Mouse (Mus musculus): Measurements from ENCODE around the gene Ube2b. TPM values are rescaled to one million over a fixed set of nuclear protein-coding genes. Genes with fewer than 3 reads are reported as not detected.
A peak's percentile ranks its signal among the peaks of the same experiment; 100 is the strongest.

The Ube2b gene
- total and polyA plus RNA-seq, 2 experiments from 2014 or later: 160 to 232 TPM

DNA sequence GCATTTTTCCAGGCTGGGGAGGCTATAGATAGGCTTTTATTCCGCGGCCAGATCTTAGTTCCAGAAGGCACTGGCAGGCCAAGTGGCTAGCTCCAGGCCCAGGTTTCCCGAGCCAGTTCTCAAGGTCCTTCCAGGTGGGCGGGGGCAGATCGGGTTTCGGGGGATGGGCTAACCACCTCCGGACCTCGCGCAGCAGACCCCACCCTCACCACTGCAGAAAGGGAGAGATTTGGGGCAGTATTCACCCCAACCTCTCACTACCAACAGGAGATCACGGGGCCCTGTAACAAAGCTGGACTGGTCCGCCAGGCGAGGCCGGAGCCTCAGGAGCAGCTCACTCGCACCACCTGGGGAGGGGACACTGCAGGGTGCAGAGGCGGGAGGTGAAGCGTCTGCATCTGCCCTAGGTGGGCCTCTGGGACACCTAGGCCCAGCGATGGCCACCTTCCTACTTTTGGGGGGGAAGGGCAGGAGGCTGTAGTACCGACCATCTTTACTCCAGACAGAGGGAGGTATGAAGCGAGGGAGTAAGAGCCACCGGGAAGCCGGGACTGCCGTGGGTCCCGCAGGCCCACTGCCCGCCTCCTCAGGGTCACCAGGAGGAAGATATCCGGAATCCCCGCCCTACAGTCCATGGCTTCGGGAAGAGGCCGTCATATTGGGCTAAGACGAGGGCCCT, 812 bp downstream of the Ube2b start:
- 0 out of 2 replicates have a peak, but pooled peaks have one; percentile 2 for TF ChIP-seq CTCF (IDR thresholded peaks at IDR 0.05)
- peaks cover 16% of the 10 kb centered on the region for H3K4me1 ChIP-seq (ENCODE audit: insufficient read depth, low read length)
- no peaks in the 10 kb centered on the region for H3K27me3 ChIP-seq (ENCODE audit: insufficient read depth, low read length)
- peak overlapping the region; percentile 95 for H3K4me3 ChIP-seq (ENCODE audit: low read depth, low read length)
- DNase-seq (ENCODE audit: low spot score): no peak
- H3K9me3 ChIP-seq (ENCODE audit: low read length): no peaks in the 10 kb centered on the region
- peak overlapping the region; percentile 95 for H3K9ac ChIP-seq (replicated peaks; ENCODE audit: low read length, poor library complexity, severe bottlenecking)
- peak; percentile 24; the same call in 1 of the 2 replicates for ATAC-seq (ENCODE audit: low FRiP score)
- H3K27ac ChIP-seq (ENCODE audit: low read depth, low read length): peak overlapping the region; percentile 96
- H3K4me2 ChIP-seq (ENCODE audit: low read depth, low read length, poor library complexity, severe bottlenecking): peak overlapping the region; percentile 59
- under 1% methylated on average over 29 of the region's 29 CpGs for WGBS
- peaks cover 24% of the 10 kb centered on the region; the same call in 1 of the 2 replicates for H3K36me3 ChIP-seq (ENCODE audit: insufficient read depth, low read length)

DNA sequence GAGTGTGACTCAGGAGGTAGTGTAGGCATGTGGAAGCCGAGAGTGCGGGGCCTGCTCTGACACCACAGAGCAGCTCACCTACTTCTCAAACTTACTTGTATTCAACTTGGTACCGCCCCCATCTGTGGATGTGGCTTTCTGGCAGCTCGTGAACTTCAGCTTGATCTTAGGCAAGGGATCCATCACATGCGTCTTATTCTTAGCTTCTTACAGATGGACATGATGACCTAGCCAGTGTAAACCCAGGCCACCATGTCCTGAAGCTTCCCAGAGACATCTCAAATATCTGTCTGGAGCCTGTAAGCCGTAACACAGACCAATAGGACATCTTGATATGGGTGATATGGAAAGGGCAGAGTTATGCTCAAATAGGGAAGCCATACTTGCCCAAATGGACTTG, 28.9 kb downstream of the Ube2b start:
- WGBS: 97% methylated on average over 6 of the region's 6 CpGs

DNA sequence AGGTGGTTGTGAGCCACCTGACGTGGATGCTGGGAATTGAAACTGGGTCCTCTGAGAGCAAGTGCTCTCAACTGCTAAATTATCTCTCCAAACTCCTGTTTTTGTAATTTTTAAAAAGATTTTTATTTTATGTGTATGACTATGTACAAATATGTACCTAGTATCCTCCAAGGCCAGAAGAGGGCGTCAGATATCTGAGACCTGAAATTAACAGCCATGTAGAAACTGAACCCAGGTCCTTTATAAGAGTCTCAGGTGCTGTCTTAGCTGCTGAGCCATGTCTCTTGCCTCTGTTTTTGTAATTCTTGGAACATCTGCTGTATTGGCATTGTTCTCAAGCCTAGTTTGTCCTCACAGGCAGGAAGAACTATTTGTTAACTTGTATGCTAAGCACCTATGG, 31.1 kb downstream of the Ube2b start:
- H3K9me3 ChIP-seq (ENCODE audit: low read length): no peaks in the 10 kb centered on the region
- H3K27me3 ChIP-seq (ENCODE audit: insufficient read depth, low read length): no peaks in the 10 kb centered on the region
- no peak overlapping the region for H3K27ac ChIP-seq (ENCODE audit: low read depth, low read length)
- no peak for DNase-seq (ENCODE audit: low spot score)
- H3K4me1 ChIP-seq (ENCODE audit: insufficient read depth, low read length): 0 out of 2 replicates have a peak, but pooled peaks cover 5% of the 10 kb centered on the region
- H3K9ac ChIP-seq (replicated peaks; ENCODE audit: low read length, poor library complexity, severe bottlenecking): no peak overlapping the region
- WGBS: 97% methylated on average over 2 of the region's 2 CpGs
- peak; percentile 27; the same call in 1 of the 2 replicates for TF ChIP-seq CTCF (IDR thresholded peaks at IDR 0.05)
- peaks cover 25% of the 10 kb centered on the region for H3K36me3 ChIP-seq (ENCODE audit: insufficient read depth, low read length)
- no peak overlapping the region for H3K4me2 ChIP-seq (ENCODE audit: low read depth, low read length, poor library complexity, severe bottlenecking)
- ATAC-seq (ENCODE audit: low FRiP score): no peak
- no peak overlapping the region for H3K4me3 ChIP-seq (ENCODE audit: low read depth, low read length)

More for the DNA sequence above, 28.9 kb downstream of the Ube2b start:
- 0 out of 2 replicates have a peak, but pooled peaks cover 5% of the 10 kb centered on the region for H3K4me1 ChIP-seq (ENCODE audit: insufficient read depth, low read length)
- peaks cover 33% of the 10 kb centered on the region for H3K36me3 ChIP-seq (ENCODE audit: insufficient read depth, low read length)
- no peaks in the 10 kb centered on the region for H3K9me3 ChIP-seq (ENCODE audit: low read length)
- ATAC-seq (ENCODE audit: low FRiP score): no peak
- no peak for TF ChIP-seq CTCF (IDR thresholded peaks at IDR 0.05)
- no peak overlapping the region for H3K4me2 ChIP-seq (ENCODE audit: low read depth, low read length, poor library complexity, severe bottlenecking)
- no peak for DNase-seq (ENCODE audit: low spot score)
- H3K9ac ChIP-seq (replicated peaks; ENCODE audit: low read length, poor library complexity, severe bottlenecking): no peak overlapping the region
- no peaks in the 10 kb centered on the region for H3K27me3 ChIP-seq (ENCODE audit: insufficient read depth, low read length)
- no peak overlapping the region for H3K4me3 ChIP-seq (ENCODE audit: low read depth, low read length)
- no peak overlapping the region for H3K27ac ChIP-seq (ENCODE audit: low read depth, low read length)

DNA sequence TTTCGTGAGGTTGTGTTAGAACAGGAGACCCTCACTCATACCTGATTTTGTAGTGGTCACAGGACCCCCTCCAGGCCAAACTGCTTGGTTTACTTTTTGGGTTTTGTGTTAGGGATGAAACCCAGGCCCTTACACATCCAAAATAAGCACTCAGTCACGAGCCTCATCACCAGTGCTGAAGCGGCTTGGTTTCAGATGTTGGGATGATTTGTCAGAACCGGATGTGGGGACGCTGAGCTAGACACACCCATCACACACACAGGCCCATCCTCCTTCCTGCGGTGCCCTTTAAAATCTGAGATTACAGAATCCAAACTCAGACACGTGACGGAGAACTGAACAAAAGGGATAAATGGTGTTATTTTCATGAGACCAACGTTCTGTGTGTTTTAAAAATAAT, 31.7 kb downstream of the Ube2b start:
- no peak overlapping the region for H3K9ac ChIP-seq (replicated peaks; ENCODE audit: low read length, poor library complexity, severe bottlenecking)
- 94% methylated on average over 9 of the region's 9 CpGs for WGBS
- no peaks in the 10 kb centered on the region for H3K9me3 ChIP-seq (ENCODE audit: low read length)
- no peak for TF ChIP-seq CTCF (IDR thresholded peaks at IDR 0.05)
- H3K4me2 ChIP-seq (ENCODE audit: low read depth, low read length, poor library complexity, severe bottlenecking): peak overlapping the region; percentile 87; the same call in 1 of the 2 replicates
- H3K36me3 ChIP-seq (ENCODE audit: insufficient read depth, low read length): peaks cover 25% of the 10 kb centered on the region
- H3K4me3 ChIP-seq (ENCODE audit: low read depth, low read length): no peak overlapping the region
- 0 out of 2 replicates have a peak, but pooled peaks cover 5% of the 10 kb centered on the region for H3K4me1 ChIP-seq (ENCODE audit: insufficient read depth, low read length)
- no peak overlapping the region for H3K27ac ChIP-seq (ENCODE audit: low read depth, low read length)
- H3K27me3 ChIP-seq (ENCODE audit: insufficient read depth, low read length): no peaks in the 10 kb centered on the region
- ATAC-seq (ENCODE audit: low FRiP score) (no peak), DNase-seq (ENCODE audit: low spot score) (no peak)

DNA sequence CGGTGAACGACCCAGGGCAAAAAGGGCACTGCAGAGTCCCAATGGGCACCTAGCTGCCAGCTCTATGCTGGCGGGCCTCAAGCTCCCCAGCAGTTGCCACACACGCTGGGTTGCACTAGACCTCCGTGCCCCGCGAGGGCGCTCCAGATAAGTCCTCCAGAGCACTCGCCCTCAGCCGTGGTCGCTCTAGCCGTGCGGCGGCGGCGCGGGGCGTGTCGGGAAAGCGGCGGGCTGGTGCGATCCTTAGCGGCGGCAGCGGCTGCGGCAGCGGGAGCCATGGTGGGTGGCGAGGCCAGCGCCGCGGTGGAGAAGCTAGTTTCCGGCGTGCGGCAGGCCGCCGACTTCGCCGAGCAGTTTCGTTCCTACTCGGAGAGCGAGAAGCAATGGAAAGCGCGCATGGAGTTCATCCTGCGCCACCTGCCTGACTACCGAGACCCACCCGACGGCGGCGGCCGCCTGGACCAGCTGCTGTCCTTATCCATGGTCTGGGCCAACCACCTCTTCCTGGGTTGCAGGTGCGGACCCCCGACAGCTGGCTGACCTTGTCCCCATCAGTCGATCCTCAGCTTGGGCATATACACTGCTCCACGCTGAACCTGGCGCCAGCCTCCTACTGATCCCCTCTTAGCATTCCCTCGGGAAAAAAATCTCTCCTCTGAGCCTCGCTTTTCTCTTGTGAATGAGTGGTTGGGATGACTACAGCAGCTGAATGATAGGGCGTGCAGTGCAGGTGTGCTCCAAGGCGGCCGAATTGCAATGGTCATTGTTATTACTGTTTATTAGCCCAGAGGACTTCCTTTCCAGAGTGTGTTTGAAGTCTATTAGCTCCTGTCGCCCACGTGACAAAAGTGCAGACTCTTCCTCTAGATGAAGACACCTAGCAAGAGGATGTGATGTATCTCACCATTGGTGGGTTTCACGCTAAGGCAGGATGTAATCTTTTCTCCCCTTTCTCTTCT, 32.8 kb downstream of the Ube2b start, which contains the start of gene Cdkn2aipnl:
Gene Cdkn2aipnl (plus strand): TSS at position 219 of the 959 bp plus-strand sequence.
- Histone ChIP-seq H3K36me3 (ENCODE audit: insufficient read depth, low read length) (peaks cover 21% of the 10 kb centered on the region), H3K27me3 (ENCODE audit: insufficient read depth, low read length) (no peaks in the 10 kb centered on the region), H3K27ac (ENCODE audit: low read depth, low read length) (peak within 1 kb of the TSS; percentile 51), H3K9me3 (ENCODE audit: low read length) (no peaks in the 10 kb centered on the region), H3K4me3 (ENCODE audit: low read depth, low read length) (peak within 1 kb of the TSS; percentile 57), H3K4me2 (ENCODE audit: low read depth, low read length, poor library complexity, severe bottlenecking) (peak within 1 kb of the TSS; percentile 87), H3K9ac (replicated peaks; ENCODE audit: low read length, poor library complexity, severe bottlenecking) (peak within 1 kb of the TSS; percentile 66), H3K4me1 (ENCODE audit: insufficient read depth, low read length) (0 out of 2 replicates have a peak, but pooled peaks cover 5% of the 10 kb centered on the region)
- TF ChIP-seq CTCF (IDR thresholded peaks at IDR 0.05): peak; percentile 92
- DNase-seq (ENCODE audit: low spot score) (peak; percentile 96), ATAC-seq (ENCODE audit: low FRiP score) (peak; percentile 94)
- 3% methylated on average over 63 of the region's 63 CpGs for WGBS

Measured in midbrain, postnatal 0 days (tissue).